Comparison of ENCODE assay signal across 8 mouse cellular contexts in the genomic region with DNA sequence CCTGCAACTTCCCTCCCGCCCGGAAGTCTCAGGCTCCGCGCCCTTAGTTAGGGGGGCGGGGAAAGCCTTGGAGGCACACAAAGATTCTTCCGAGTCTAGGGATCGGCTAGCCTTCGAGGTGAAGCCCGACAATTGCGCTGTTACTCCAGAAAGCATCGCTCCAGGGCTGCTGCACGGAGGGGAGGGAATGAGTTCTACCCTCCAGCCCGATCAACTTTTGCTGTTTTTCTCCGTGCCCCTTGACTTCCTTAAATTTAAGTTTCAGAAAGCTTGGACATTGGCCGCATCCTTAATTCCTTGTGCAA. TPM values are rescaled to one million over a fixed set of nuclear protein-coding genes. Genes with fewer than 3 reads are reported as not detected.
DNase-seq lines count a peak whose midpoint lies in the region; ATAC-seq and TF ChIP-seq lines count a peak whose summit lies in the region.

No protein-coding gene starts in this region.

- H3K9me3 ChIP-seq in heart, embryonic 12.5 days (replicated peaks) = no peaks in the 10 kb centered on the region
- H3K9me3 ChIP-seq in E14TG2a.4 (ENCODE audit: low read length) = no peaks in the 10 kb centered on the region
- H3K9me3 ChIP-seq in forebrain, embryonic 15.5 days = no peaks in the 10 kb centered on the region
- no peaks in the 10 kb centered on the region for H3K9me3 ChIP-seq in liver, embryonic 16.5 days (replicated peaks; ENCODE audit: control insufficient read depth, low read length)

- WGBS in heart, embryonic 12.5 days = under 1% methylated on average over 15 of the region's 15 CpGs
- 1% methylated on average over 15 of the region's 15 CpGs for WGBS in forebrain, embryonic 15.5 days
- under 1% methylated on average over 15 of the region's 15 CpGs for WGBS in liver, embryonic 16.5 days (ENCODE audit: insufficient replicate concordance)

- peaks cover 27% of the 10 kb centered on the region for H3K4me1 ChIP-seq in heart, embryonic 12.5 days (replicated peaks)
- peaks cover 37% of the 10 kb centered on the region for H3K4me1 ChIP-seq in E14TG2a.4 (replicated peaks; ENCODE audit: low read depth, low read length)
- peaks cover 39% of the 10 kb centered on the region for H3K4me1 ChIP-seq in forebrain, embryonic 15.5 days
- peaks cover 51% of the 10 kb centered on the region for H3K4me1 ChIP-seq in liver, embryonic 16.5 days (ENCODE audit: control insufficient read depth, low read depth, low read length)

- H3K4me2 ChIP-seq in heart, embryonic 12.5 days = peak overlapping the region; percentile 82
- peak overlapping the region; percentile 64 for H3K4me2 ChIP-seq in forebrain, embryonic 15.5 days (replicated peaks)
- peak overlapping the region; percentile 95 for H3K4me2 ChIP-seq in liver, embryonic 16.5 days (ENCODE audit: low read depth, low read length)

- H3K27me3 ChIP-seq in heart, embryonic 12.5 days (replicated peaks) = no peaks in the 10 kb centered on the region
- no peaks in the 10 kb centered on the region for H3K27me3 ChIP-seq in E14TG2a.4 (ENCODE audit: insufficient read depth, low read length)
- no peaks in the 10 kb centered on the region for H3K27me3 ChIP-seq in forebrain, embryonic 15.5 days
- H3K27me3 ChIP-seq in liver, embryonic 16.5 days (ENCODE audit: control insufficient read depth, insufficient read depth, low read depth, low read length) = no peaks in the 10 kb centered on the region

- no peaks in the 10 kb centered on the region for H3K36me3 ChIP-seq in heart, embryonic 12.5 days
- peaks cover 10% of the 10 kb centered on the region for H3K36me3 ChIP-seq in E14TG2a.4 (ENCODE audit: insufficient read depth, low read length)
- no peaks in the 10 kb centered on the region for H3K36me3 ChIP-seq in forebrain, embryonic 15.5 days
- no peaks in the 10 kb centered on the region for H3K36me3 ChIP-seq in liver, embryonic 16.5 days (ENCODE audit: control insufficient read depth, insufficient read depth)

- intact Hi-C loops in heart, postnatal 36 days (cut with DNase I) = loop anchor here (2.0 to 10.0 kb wide), 3 partner anchors 57 to 451 kb away; partner anchors contain the start of genes Cox5a and Man2c1

- no peak for DNase-seq in heart, postnatal 36 days
- DNase-seq in cerebellum, adult 8-10 months = no peak
- DNase-seq in ovary, postnatal 36 days (ENCODE audit: low spot score) = no peak

- no peak for TF ChIP-seq CTCF in E14TG2a.4 (conservative IDR thresholded peaks at IDR 0.05; ENCODE audit: low read length)

- no peak for ATAC-seq in heart, embryonic 12.5 days (ENCODE audit: insufficient number of reproducible peaks, low FRiP score)
- no peak for ATAC-seq in forebrain, embryonic 15.5 days (replicated peaks)
- ATAC-seq in liver, embryonic 16.5 days (ENCODE audit: low read depth) = no peak
- no peak for ATAC-seq in erythroid progenitor cell, adult 5-6 weeks (replicated peaks; ENCODE audit: low FRiP score, poor library complexity, severe bottlenecking)

- H3K27ac ChIP-seq in heart, embryonic 12.5 days (ENCODE audit: poor library complexity, severe bottlenecking) = peak overlapping the region; percentile 90
- peak overlapping the region; percentile 97 for H3K27ac ChIP-seq in forebrain, embryonic 15.5 days (replicated peaks)
- H3K27ac ChIP-seq in liver, embryonic 16.5 days (ENCODE audit: low read length) = peak overlapping the region; percentile 99

- peak overlapping the region; percentile 81 for H3K9ac ChIP-seq in heart, embryonic 12.5 days
- peak overlapping the region; percentile 62 for H3K9ac ChIP-seq in forebrain, embryonic 15.5 days (replicated peaks)
- H3K9ac ChIP-seq in liver, embryonic 16.5 days (ENCODE audit: low read depth, low read length) = peak overlapping the region; percentile 70

- peak overlapping the region; percentile 80 for H3K4me3 ChIP-seq in heart, embryonic 12.5 days
- H3K4me3 ChIP-seq in E14TG2a.4 (replicated peaks; ENCODE audit: low read length) = peak overlapping the region; percentile 89
- peak overlapping the region; percentile 82 for H3K4me3 ChIP-seq in forebrain, embryonic 15.5 days
- H3K4me3 ChIP-seq in liver, embryonic 16.5 days (ENCODE audit: low read depth, low read length) = peak overlapping the region; percentile 64

RNA-seq across cellular contexts. Expression of gene Sin3a, which starts 1.9 kb away (rescaled TPM):
- 29.3 and 29.6 TPM in 2 replicates for polyA plus RNA-seq in heart, embryonic 12.5 days (2016; fragmentation: Nextera tagmentation; extraction: Ambion mirVana)
- total RNA-seq in heart, postnatal 36 days (2021) = 10 to 100 TPM; 31.6 to 40.1 TPM
- 27.6 and 28.0 TPM in 2 replicates for polyA plus RNA-seq in forebrain, embryonic 15.5 days (2015; fragmentation: Nextera tagmentation; extraction: Ambion mirVana)
- polyA plus RNA-seq in liver, embryonic 16.5 days (2015; fragmentation: Nextera tagmentation; extraction: Ambion mirVana) = 13.4 and 14.5 TPM in 2 replicates
- 71.7 and 122 TPM in 2 replicates for total RNA-seq in erythroid progenitor cell, adult 5-6 weeks (2015; ENCODE audit: low replicate concordance)
- total RNA-seq in erythroid progenitor cell, adult 5-6 weeks (2017; ENCODE audit: low replicate concordance) = 59.9 and 75.3 TPM in 2 replicates

RNA-seq across cellular contexts. Expression of gene Man2c1, which starts 56.7 kb away (rescaled TPM):
- 57.1 and 59.6 TPM in 2 replicates for polyA plus RNA-seq in heart, embryonic 12.5 days (2016; fragmentation: Nextera tagmentation; extraction: Ambion mirVana)
- total RNA-seq in heart, postnatal 36 days (2021) = 10 to 100 TPM; 42.5 to 44.9 TPM
- 72.4 and 74.3 TPM in 2 replicates for polyA plus RNA-seq in forebrain, embryonic 15.5 days (2015; fragmentation: Nextera tagmentation; extraction: Ambion mirVana)
- 18.6 and 21.2 TPM in 2 replicates for polyA plus RNA-seq in liver, embryonic 16.5 days (2015; fragmentation: Nextera tagmentation; extraction: Ambion mirVana)
- 22.3 and 32.3 TPM in 2 replicates for total RNA-seq in erythroid progenitor cell, adult 5-6 weeks (2015; ENCODE audit: low replicate concordance)
- 18.6 and 29.7 TPM in 2 replicates for total RNA-seq in erythroid progenitor cell, adult 5-6 weeks (2017; ENCODE audit: low replicate concordance)
